Mouse (Mus musculus) liver, adult (tissue): ENCODE measurements around the gene Alkbh2.

ENCODE experiments used
- GATA4 ChIP-seq: IDR thresholded peaks from 2 replicates; pipeline ENCODE4 v1.6.1; 2014; ENCODE audit warnings: mild to moderate bottlenecking, low read length; ENCODE audit not compliant: insufficient replicate concordance

Gene Alkbh2

DNA sequence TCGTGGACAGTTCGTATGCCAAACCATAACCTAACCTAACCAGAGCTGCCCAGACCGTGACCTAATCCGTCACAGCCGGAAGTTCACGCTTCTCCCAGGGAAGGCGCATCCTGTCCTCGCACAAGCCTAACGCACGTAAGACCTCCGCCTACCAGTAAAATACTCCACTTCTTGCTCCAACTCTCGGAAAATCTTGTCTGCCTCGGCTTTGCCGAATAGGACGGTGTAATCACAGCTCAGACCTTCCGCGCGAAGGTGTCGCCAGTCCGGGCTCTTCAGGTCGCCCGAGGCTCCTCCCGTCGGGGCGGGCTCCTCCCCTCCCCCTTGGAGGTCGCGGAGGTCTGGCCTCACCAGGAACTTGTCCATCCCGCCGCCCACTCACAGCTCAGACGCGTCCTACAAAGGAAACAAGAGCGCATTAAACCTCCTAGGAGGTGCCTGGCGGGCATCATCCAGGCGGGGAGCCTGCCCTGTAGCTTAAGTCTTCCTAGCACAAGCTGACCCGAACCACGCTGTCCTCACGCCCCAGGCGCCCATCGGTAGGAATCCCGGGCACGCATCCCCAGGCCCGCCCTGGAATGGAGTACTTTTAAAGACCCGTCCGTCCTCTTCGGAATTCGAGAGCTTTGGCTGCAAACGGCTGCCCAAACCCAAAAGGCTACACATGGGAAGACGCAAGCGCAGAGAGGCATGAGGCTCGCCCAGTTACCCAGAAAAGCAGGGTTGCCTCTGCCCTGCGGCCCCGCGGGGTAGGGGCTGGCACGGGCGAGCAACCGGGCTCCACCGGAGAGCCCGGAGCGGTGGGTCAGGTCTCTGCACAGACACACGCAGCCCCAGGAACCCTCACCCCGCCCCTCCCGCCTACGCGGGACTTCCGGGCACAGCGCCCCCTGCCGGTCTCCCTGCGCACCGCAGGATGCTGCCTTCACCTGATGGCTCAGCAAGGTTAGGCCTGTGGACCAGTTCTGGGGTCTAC lies at the start of gene Alkbh2:
TSS of gene Alkbh2 (minus strand) at position 845 of the 976 bp plus-strand sequence.
- TF ChIP-seq GATA4 = no peak

DNA sequence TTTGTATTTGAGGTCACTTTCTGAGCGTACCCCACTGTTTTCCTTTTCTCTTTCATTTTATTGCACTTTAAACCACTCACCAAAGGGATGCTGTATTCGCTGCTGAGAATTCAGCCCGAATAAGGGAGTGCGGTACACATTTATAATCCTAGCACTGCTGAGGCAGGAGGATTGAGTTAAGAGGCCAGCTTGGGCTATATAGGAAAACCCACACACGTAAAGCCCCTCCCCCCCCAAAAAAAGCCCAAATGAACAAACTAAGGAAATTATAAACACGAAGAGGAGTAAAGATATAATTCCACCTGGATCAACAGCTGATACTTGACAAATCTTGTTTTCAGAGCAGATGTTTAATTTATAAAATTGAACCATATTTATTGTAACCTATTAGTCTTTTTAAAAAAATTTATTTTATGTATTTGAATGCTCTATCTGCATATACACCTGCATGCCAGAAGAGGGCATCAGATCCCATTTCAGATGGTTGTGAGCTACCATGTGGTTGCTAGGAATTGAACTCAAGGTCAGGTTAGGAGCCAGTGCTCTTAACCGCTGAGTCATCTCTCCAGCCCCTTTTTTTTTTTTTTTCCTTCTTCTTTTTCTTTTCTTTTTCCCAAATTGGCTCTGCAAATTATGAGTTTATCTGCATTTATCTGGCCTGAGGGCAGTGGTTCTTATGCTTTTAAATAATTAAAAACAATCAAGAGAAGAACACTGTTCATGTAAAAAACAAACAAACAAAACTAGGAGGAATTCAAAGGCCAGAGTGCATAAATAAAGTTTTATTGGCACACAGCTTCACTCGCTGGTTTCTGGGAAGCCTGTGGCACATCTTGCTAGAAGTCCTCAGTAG lies 48.8 kb upstream of the Alkbh2 start:
- no peak for TF ChIP-seq GATA4

DNA sequence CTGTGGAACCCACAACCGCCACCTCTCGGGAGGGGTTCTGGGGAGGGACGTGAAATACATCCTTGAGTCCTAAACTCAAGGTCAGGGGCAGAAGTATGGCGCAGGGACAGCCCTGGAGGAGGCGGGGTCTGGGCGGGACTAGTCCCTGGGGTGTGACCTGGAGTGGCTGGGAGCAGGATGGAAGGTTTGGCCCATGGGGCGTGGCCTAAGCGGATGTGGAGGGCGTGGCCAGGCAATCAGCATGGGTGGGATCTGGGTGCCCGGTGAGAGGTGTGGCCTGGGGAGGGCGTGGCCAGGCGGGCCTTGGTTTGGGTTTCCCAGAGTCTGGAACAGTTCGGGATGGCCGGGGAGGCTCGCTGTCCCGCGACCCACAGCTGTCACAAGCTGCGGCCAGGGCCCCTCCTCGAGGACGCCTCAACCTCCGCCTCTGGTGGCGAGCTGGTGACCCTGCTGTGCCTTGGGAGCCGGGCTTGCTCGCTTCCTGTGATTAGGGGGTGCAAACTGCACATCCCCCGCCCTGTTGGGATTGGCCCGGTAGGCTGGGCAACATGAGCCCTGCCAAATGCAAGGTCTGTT lies 47.7 kb upstream of the Alkbh2 start:
- TF ChIP-seq GATA4 = peak; percentile 59; the same call in 1 of the 2 replicates

DNA sequence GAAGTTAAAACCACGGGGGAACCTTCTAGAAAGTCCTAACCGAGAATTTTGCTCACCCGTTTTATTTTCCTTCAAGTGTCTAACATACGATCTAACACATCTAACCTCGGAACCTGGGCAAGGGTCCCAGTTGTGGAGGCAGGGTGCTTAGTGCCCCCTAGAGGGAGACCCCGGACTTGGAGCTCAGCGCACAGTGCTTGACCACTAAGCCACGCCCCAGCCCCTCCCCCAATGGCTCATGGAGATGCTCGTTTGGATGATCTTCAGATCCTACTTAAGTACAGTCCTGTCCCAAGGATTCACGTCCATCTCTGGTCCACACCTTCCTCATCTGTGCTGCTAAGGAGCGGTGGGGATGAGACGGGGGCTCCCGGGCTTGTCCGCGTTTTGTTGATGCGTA lies 46.6 kb upstream of the Alkbh2 start:
- TF ChIP-seq GATA4 = no peak

DNA sequence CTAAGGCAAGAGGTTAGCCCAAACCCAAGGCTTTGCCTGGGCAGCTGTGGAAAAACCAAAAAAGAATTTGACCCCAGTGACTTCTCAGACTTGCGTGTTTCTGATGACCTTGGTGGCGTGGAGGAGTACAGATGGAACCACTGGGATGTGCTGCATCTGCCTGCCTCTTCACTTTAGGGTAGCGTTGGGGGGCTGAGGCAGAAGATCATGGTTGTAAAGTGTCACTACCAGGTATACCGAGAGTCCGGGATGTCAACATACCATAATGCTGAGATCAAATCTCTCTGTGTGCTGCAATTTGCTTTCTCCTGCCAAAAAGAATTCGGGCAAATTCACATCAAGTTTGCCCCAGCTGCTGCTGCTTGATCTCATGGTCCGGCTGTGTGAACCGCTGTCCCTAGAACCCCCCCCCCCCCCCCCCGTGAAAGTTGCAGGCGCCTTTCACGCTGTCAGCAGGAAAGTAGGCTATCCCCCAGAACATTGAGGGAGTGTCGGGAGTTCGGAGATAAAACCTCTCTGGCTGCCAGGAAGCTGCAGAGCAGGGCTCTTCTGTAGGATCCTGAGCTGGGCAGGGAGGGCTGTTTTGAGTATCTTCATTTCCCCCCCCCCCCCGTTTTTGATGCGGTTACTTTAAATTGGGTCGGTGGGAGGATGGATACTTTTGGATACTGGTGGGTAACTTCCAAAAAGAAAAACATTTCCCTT lies 46.0 kb upstream of the Alkbh2 start:
- TF ChIP-seq GATA4 = no peak

DNA sequence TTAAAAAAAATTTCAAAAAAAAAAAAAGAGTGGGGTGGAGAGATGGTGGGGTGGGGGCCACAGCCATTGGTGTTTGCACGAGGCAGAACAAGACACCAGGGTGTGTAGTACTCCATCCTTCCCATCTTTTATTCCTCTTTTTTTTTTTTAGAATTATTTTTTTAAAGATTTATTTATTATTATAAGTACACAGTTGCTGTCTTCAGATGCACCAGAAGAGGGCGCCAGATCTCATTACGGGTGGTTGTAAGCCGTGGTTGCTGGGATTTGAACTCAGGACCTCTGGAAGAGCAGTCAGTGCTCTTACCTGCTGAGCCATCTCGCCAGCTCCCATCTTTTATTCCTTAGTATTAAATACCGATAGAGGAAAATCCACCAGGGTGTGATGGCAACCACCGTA lies 45.4 kb upstream of the Alkbh2 start:
- no peak for TF ChIP-seq GATA4

DNA sequence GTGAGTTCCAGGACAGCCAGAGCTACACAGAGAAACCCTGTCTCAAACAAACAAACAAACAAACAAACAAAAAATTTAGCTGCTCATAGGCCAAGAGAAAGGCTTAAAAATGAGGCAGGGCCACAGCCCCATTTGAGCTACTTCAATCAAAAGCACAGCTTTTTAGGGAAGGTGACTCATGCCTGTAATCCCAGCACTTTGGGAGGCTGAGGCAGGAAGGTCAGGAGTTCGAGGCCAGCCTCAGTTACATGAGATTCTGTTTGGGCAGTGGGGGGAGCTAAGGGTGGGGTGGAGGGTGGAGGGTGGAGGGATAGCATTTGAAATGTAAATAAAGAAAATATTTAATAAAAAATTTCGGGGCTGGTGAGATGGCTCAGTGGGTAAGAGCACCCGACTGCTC lies 44.9 kb upstream of the Alkbh2 start:
- TF ChIP-seq GATA4 = no peak

DNA sequence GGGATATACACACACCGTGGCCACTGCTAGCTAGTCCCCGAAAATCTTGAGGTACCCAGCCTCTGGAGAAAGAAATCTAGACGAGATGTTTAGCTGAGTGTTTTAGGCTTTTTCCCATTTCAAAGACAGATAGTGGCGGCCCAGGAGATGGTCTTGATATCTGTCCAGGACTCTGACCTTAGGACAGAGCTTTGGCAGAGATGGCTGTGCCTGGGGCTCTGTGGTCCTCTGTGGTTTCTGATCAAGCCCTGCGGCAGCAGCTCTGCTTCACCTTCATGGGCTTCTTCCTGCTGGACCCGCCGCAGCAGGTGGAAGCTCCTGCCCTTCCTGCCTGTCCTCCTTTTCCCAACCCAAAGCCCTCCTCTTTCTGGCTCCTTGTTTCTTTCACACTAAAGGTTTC lies 42.3 kb upstream of the Alkbh2 start:
- TF ChIP-seq GATA4 = no peak

DNA sequence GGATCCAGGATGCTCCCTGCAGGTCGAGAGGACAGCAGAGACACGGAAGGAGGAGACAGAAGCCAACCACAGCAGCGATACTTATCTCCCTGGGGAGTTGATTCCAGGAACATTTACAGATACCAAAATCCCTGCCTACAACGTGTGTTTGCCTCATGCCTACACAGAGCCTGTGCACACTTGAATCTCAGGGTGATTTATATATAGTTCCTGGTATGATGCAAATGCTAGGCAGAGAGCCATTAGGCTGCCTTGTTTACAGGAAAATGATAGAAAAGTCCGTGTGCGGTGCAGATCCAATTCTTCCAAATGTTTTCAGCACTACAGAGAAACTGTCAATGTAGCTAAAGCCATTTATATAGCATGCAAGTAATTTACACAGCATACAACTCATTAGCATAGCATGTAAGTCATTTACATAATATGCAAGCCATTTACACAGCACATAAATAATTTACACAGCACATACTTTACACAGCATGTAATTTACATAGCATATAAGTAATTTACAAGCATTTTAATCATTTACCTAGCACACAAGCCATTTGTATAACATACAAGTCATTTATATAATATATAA lies 35.2 kb upstream of the Alkbh2 start:
- TF ChIP-seq GATA4 = no peak

DNA sequence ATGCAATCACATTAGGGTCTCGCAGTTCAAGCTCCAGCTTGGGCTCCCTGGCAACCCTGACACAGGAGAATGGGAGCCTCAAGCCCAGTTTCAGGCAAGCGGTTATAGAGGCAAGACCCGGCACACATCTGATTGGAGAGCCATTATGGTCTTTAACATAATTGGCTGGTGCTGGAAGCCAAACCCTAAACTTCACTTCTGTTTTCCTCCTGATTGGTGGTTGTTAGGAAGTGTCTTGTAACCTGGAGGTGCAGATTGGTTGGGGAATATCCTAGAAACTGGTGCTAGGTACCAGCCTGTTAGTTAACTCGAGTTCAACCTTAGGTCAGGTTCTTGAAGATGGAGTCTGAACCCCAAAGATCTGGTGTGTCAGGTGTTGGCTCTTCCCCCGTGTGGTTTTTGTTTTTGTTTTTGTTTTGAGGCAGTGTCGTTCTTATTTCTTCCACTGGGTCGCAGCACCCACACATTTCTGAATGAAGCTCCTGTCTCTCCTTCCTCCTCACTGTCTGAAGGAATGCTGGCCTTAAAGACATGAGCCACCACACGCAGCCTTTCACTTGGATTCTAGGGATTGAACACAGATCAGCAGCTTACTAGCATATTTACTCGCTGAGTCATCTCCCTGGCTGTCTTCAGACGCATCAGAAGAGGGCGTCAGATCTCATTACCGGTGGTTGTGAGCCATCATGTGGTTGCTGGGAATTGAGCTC lies 34.2 kb upstream of the Alkbh2 start:
- TF ChIP-seq GATA4 = no peak

DNA sequence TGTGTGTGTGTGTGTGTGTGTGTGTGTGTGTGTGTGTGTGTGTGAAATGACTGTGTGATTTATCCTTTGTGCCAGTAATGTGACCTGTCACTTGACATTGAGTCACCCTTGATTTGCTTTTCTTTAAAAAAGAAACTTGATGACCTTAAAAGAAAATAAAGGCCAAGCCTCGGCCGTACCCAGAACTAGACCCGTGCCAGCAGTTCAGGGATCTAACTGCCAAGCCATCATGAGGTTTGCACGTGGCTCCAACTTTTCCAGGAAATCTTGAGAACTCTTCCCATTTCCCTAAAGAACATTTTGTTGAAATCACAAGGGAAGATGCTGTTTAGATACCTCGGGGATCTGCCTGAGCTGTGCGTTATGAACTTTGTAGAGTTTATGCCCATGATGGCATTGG lies 33.4 kb upstream of the Alkbh2 start:
- no peak for TF ChIP-seq GATA4

DNA sequence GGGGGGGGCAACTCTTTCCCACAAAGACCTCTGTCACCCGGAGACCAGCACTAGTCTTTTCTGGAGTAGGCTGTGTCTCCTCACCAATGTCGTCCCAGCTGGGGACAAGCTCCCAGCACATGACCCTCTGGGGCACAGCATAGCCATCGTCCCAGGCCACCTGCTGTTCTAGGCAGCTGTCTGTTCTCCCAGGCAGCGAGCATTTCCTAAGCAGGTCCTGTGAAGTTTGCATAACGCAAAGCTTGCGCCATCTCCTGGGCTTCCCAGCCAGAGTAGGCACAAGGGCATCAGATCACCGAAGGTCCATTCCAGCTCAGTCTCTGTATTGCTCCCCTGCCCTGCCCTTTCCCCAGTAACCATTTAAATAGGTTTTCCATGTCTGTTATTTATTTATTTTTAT lies 29.2 kb upstream of the Alkbh2 start:
- no peak for TF ChIP-seq GATA4

DNA sequence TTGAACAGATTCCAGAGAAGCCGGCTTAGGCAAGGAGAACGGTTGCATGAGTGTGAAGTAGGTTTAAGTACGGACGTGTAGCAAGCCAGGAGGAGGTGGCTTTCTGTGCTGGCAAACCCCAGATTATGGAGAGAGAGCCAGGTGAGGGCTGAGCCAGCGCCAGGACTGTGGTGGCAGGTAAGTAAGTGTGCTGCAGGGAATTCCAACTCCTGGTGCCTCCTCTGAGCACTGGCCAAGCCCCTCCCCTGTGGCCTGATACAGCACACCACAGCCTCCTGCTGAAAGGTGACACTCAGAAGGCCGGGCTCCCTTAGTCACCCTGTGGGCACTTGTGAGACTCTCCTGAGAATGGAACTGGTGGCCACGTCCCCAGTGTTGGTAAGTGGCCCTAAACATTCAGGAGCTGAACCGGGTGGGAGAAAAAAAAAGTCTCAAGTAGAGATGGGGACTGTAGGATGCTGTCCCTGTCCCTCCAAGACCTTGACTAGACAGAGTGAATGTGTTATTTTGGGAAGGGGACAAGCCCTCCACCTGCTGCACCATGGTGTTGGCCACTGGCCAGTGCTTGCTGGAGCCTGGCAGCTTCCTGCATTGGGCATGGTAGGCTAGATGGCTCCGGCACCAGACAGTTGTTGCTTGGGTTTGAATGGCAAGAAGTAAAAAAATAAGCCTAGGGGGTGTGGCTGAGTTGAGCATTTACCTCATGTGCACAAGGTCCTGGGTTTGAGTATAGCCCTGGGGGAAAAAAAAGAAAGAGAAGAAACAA lies 27.3 kb upstream of the Alkbh2 start:
- no peak for TF ChIP-seq GATA4
